Mouse (Mus musculus): ENCODE results near the gene Szrd1.

The Szrd1 gene

DNA sequence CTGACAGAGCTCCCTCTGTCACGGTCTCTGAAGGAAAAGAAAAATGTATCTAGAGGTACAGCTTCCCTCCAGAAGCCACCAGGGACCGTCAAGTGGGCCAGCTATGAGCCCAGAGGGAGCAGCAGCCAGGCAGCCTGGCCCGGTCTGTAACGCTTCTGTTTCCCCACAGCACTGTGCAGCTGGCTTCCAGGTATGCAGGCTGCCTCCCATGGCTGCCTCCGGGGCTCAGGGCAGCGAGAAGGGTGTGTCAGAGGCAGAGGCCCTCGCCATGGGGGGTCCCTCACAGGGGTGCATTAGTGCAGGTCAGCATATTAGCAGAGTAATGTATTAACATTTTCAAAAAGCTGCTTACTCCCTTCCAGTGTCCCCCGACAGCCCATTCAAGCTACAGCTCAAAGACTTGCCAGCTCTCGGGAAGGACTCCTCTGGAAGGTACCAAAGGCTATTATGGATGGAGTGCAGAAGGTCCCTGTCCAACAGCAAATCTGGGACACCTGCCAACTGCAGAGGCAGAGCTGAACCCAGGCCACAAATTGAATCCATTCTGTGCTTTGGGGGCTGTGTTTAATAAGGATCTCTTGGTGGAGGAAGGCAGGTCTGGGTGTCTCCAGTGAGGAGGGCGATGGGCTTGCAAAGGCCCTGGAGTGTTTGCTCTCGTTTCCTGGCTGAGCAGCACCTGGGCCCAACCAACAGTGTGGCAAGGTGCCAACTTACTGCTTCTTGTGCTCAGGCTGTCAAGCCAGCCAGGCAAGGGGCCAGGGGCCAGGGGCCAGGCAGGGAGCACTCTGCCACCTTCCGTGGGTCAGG, 72.7 kb downstream of the Szrd1 start:
- no peak for DNase-seq

DNA sequence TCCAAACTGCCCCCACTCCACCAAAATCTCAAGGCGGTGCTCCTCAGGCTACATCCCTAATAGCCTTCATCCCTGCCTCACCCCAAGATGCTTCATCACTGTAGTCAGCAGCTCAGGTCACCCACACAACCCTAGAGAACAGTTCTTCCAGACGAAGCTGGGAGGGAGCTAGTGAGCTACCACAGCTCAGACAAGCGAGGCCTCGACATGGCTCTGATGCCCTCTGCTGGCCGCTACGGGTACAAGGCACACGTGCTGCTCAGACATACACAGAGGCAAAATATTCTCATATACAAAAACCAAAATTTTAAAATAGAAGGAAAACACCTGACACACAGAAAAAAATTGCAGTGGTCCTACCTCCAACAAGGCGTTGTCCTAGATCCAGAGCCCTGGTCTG, 74.5 kb downstream of the Szrd1 start:
- DNase-seq, result peak; percentile 89

DNA sequence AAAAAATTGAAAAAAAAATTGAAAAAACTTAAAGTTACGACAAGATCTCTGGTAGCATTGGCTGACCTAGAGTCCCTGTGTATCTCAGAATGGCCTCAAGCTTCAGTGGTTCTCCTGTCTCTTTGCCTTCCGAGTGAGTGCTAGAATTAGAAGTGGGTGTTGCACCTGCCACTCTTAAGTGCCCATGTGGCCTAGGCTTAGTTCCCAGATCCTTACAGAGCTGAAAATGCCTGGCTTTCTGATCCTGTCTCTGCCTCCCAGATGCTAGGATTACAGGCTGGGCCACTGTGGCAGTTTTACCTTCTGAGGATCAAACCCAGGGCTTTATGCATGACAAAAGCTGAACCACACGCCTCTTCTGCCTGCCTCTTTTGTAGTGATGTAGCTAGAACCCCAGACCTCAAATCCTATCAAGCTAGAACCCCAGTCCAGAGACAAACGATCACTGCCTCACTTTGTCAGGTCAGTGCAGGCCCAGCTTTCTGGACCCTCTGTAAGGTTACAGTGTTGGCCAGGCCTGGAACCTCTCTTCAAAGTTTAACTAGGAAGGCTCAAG, 75.4 kb downstream of the Szrd1 start:
- no peak for DNase-seq
